Mouse (Mus musculus) hindbrain, embryonic 15.5 days (tissue): ENCODE results near the gene Gm20479. TPM values are rescaled to one million over a fixed set of nuclear protein-coding genes. Genes with fewer than 3 reads are reported as not detected.

Source experiments
- ATAC-seq: fragments of 200-750 bp; cut with Nextera tagmentation; 2 replicates; pipeline ENCODE4 v1.8.0; 2017; ENCODE audit warnings: low read depth, moderate number of reproducible peaks, moderate TSS enrichment; ENCODE audit not compliant: low FRiP score
- H3K27ac ChIP-seq: fragments of 300-500 bp; sonication (generic); replicated peaks from 2 replicates; pipeline ENCODE4 v1.5.1; 2015; ENCODE audit warnings: mild to moderate bottlenecking, inconsistent platforms
- H3K27me3 ChIP-seq: fragments of 300-500 bp; sonication (generic); 2 replicates; pipeline ENCODE4 v1.6.1; 2015; ENCODE audit warnings: control low read depth, inconsistent platforms
- H3K36me3 ChIP-seq: fragments of 300-500 bp; sonication (generic); 2 replicates; pipeline ENCODE4 v1.6.1; 2015; ENCODE audit warnings: control low read depth, inconsistent platforms
- H3K4me1 ChIP-seq: fragments of 300-500 bp; sonication (generic); replicated peaks from 2 replicates; pipeline ENCODE4 v1.6.1; 2015; ENCODE audit warnings: control low read depth, inconsistent platforms
- H3K4me2 ChIP-seq: fragments of 300-500 bp; sonication (generic); 2 replicates; pipeline ENCODE4 v1.6.1; 2015; ENCODE audit warnings: moderate library complexity, mild to moderate bottlenecking, inconsistent platforms
- H3K4me3 ChIP-seq: fragments of 300-500 bp; sonication (generic); 2 replicates; pipeline ENCODE4 v1.5.1; 2015; ENCODE audit warnings: mild to moderate bottlenecking, inconsistent platforms
- H3K9ac ChIP-seq: fragments of 300-500 bp; sonication (generic); 2 replicates; pipeline ENCODE4 v1.6.1; 2015; ENCODE audit warnings: inconsistent platforms
- H3K9me3 ChIP-seq: fragments of 300-500 bp; sonication (generic); 2 replicates; pipeline ENCODE4 v1.6.1; 2016; ENCODE audit warnings: control low read depth, inconsistent platforms
- WGBS: fragments of 180-500 bp; shearing (Covaris S2); methylation state at CpG from one replicate; pipeline ENCODE4 v1.1.7; 2015; 5-methylcytosine and 5-hydroxymethylcytosine counted together
- polyA plus RNA-seq: library from polyadenylated mRNA; unstranded; fragments of >200 nt; fragmentation: Nextera tagmentation; extraction: Ambion mirVana; gene quantifications from 2 replicates; pipeline ENCODE4 v1.2.1, GENCODE M21; 2015

Gm20479 gene
- polyA plus RNA-seq, 1 experiment from 2014 or later, result not detected

GRCm38 (mm10) chr7:27305091-27305730, 52.0 kb downstream of the Gm20479 start:
- Histone ChIP-seq H3K4me1 (peaks cover 7% of the 10 kb centered on the region), H3K9ac (no peak overlapping the region), H3K4me2 (no peak overlapping the region), H3K27me3 (peaks cover 3% of the 10 kb centered on the region; the same call in 1 of the 2 replicates), H3K27ac (no peak overlapping the region), H3K36me3 (no peaks in the 10 kb centered on the region), H3K4me3 (no peak overlapping the region), H3K9me3 (no peaks in the 10 kb centered on the region)
- WGBS, result 86% methylated on average over 17 of the region's 17 CpGs
- no peak for ATAC-seq

Other genes starting within 250 kb of the Gm20479 start
- not detected in 2 replicates for gene Cyp2f2, start 237.5 kb downstream of the Gm20479 start, polyA plus RNA-seq
- gene Cyp2t4, start 203.7 kb downstream of the Gm20479 start, polyA plus RNA-seq, result 0.14 and 0.29 TPM in 2 replicates
- 96.4 and 107 TPM in 2 replicates for gene Egln2, start 190.6 kb downstream of the Gm20479 start, polyA plus RNA-seq
- gene Rab4b, start 178.5 kb downstream of the Gm20479 start, polyA plus RNA-seq, result 102 and 111 TPM in 2 replicates
- gene Gm21983, start 176.3 kb downstream of the Gm20479 start, polyA plus RNA-seq, result 0.39 and 1.1 TPM in 2 replicates
- gene Mia, start 176.3 kb downstream of the Gm20479 start, polyA plus RNA-seq, result 23.9 and 26.6 TPM in 2 replicates
- 3.8 and 4.0 TPM in 2 replicates for gene BC024978, start 161.6 kb downstream of the Gm20479 start, polyA plus RNA-seq
- gene Snrpa, start 161.1 kb downstream of the Gm20479 start, polyA plus RNA-seq, result 192 and 194 TPM in 2 replicates
- gene Itpkc, start 128.8 kb downstream of the Gm20479 start, polyA plus RNA-seq, result 7.5 and 8.2 TPM in 2 replicates
- 20.6 and 23.2 TPM in 2 replicates for gene Coq8b, start 124.4 kb downstream of the Gm20479 start, polyA plus RNA-seq
- 57.8 and 67.5 TPM in 2 replicates for gene Numbl, start 99.0 kb downstream of the Gm20479 start, polyA plus RNA-seq
- 12.9 and 13.9 TPM in 2 replicates for gene Ltbp4, start 19.7 kb downstream of the Gm20479 start, polyA plus RNA-seq
- gene Shkbp1, start 1.4 kb downstream of the Gm20479 start, polyA plus RNA-seq, result 42.8 and 46.6 TPM in 2 replicates
- gene Sptbn4, start 90.3 kb upstream of the Gm20479 start, polyA plus RNA-seq, result 3.2 and 3.7 TPM in 2 replicates
- gene Blvrb, start 90.6 kb upstream of the Gm20479 start, polyA plus RNA-seq, result 20.2 and 24.0 TPM in 2 replicates
- gene Sertad3, start 116.3 kb upstream of the Gm20479 start, polyA plus RNA-seq, result 10.5 and 11.3 TPM in 2 replicates
- 9.3 and 9.8 TPM in 2 replicates for gene Sertad1, start 129.5 kb upstream of the Gm20479 start, polyA plus RNA-seq
- 1.8 and 1.9 TPM in 2 replicates for gene Prx, start 141.9 kb upstream of the Gm20479 start, polyA plus RNA-seq
- gene Hipk4, start 165.8 kb upstream of the Gm20479 start, polyA plus RNA-seq, result 0.82 and 1.0 TPM in 2 replicates
- gene Pld3, start 195.8 kb upstream of the Gm20479 start, polyA plus RNA-seq, result 189 TPM in 2 replicates
- gene 2310022A10Rik, start 195.8 kb upstream of the Gm20479 start, polyA plus RNA-seq, result 32.0 and 36.6 TPM in 2 replicates
- gene Akt2, start 234.1 kb upstream of the Gm20479 start, polyA plus RNA-seq, result 66.3 and 74.2 TPM in 2 replicates